Mouse (Mus musculus): ENCODE measurements around the gene Ndufaf3. TPM values are rescaled to one million over a fixed set of nuclear protein-coding genes. Genes with fewer than 3 reads are reported as not detected.
"Not testable (repeated sequence)": the region's sequence is repeated elsewhere in the genome, so short reads cannot be mapped to it uniquely, and the experiment has no call there.

Ndufaf3 gene
- total RNA-seq (2015; ENCODE audit: low replicate concordance) (8.3 and 15.9 TPM in 2 replicates), total RNA-seq (2017; ENCODE audit: low replicate concordance) (3.1 and 4.2 TPM in 2 replicates)

- ATAC-seq (replicated peaks; ENCODE audit: low FRiP score, poor library complexity, severe bottlenecking) = peak; percentile 75
Observed at GRCm38 (mm10) chr9:108566815-108567776, at the start of gene Ndufaf3. Gene Ndufaf3, minus strand, starts transcription at chr9:108567434.

- ATAC-seq (replicated peaks; ENCODE audit: low FRiP score, poor library complexity, severe bottlenecking) = no peak
Observed at GRCm38 (mm10) chr9:108611488-108611887, 44.3 kb upstream of the Ndufaf3 start.

- ATAC-seq (replicated peaks; ENCODE audit: low FRiP score, poor library complexity, severe bottlenecking) = no peak
Observed at GRCm38 (mm10) chr9:108608889-108609288, 41.7 kb upstream of the Ndufaf3 start.

- ATAC-seq (replicated peaks; ENCODE audit: low FRiP score, poor library complexity, severe bottlenecking) = not testable (repeated sequence)
Observed at GRCm38 (mm10) chr9:108607929-108608328, 40.7 kb upstream of the Ndufaf3 start.

GRCm38 (mm10) chr9:108601986-108602385 lies 34.8 kb upstream of the Ndufaf3 start:
- ATAC-seq (replicated peaks; ENCODE audit: low FRiP score, poor library complexity, severe bottlenecking) = no peak

- ATAC-seq (replicated peaks; ENCODE audit: low FRiP score, poor library complexity, severe bottlenecking) = no peak
Observed at GRCm38 (mm10) chr9:108600011-108600410, 32.8 kb upstream of the Ndufaf3 start.

- no peak for ATAC-seq (replicated peaks; ENCODE audit: low FRiP score, poor library complexity, severe bottlenecking)
Observed at GRCm38 (mm10) chr9:108599021-108599566, 31.9 kb upstream of the Ndufaf3 start.

- ATAC-seq (replicated peaks; ENCODE audit: low FRiP score, poor library complexity, severe bottlenecking) = no peak; the same call in 1 of the 2 replicates
Observed at GRCm38 (mm10) chr9:108596998-108597764, 29.9 kb upstream of the Ndufaf3 start, which contains the start of gene P4htm. Gene P4htm, minus strand, starts transcription at chr9:108597667.

GRCm38 (mm10) chr9:108594354-108594753 lies 27.1 kb upstream of the Ndufaf3 start:
- no peak for ATAC-seq (replicated peaks; ENCODE audit: low FRiP score, poor library complexity, severe bottlenecking)

GRCm38 (mm10) chr9:108591462-108591861 lies 24.2 kb upstream of the Ndufaf3 start:
- ATAC-seq (replicated peaks; ENCODE audit: low FRiP score, poor library complexity, severe bottlenecking) = no peak

- ATAC-seq (replicated peaks; ENCODE audit: low FRiP score, poor library complexity, severe bottlenecking) = no peak; the same call in 1 of the 2 replicates
Observed at GRCm38 (mm10) chr9:108589229-108589628, 22.0 kb upstream of the Ndufaf3 start.

- ATAC-seq (replicated peaks; ENCODE audit: low FRiP score, poor library complexity, severe bottlenecking) = no peak
Observed at GRCm38 (mm10) chr9:108587571-108588180, 20.4 kb upstream of the Ndufaf3 start.

- ATAC-seq (replicated peaks; ENCODE audit: low FRiP score, poor library complexity, severe bottlenecking) = no peak
Observed at GRCm38 (mm10) chr9:108579344-108579690, 12.1 kb upstream of the Ndufaf3 start.

- peak; percentile 72 for ATAC-seq (replicated peaks; ENCODE audit: low FRiP score, poor library complexity, severe bottlenecking)
Observed at GRCm38 (mm10) chr9:108578545-108579343, 11.5 kb upstream of the Ndufaf3 start, which contains the start of gene Wdr6. Gene Wdr6, minus strand, starts transcription at chr9:108578739.

- ATAC-seq (replicated peaks; ENCODE audit: low FRiP score, poor library complexity, severe bottlenecking) = peak; percentile 8
Observed at GRCm38 (mm10) chr9:108577934-108578544, 10.8 kb upstream of the Ndufaf3 start.

GRCm38 (mm10) chr9:108577025-108577424 lies 9.8 kb upstream of the Ndufaf3 start:
- no peak for ATAC-seq (replicated peaks; ENCODE audit: low FRiP score, poor library complexity, severe bottlenecking)

GRCm38 (mm10) chr9:108575321-108576297 lies 8.4 kb upstream of the Ndufaf3 start:
- no peak for ATAC-seq (replicated peaks; ENCODE audit: low FRiP score, poor library complexity, severe bottlenecking)

All from erythroblast, adult 5-6 weeks (primary cell).